Mouse (Mus musculus): ENCODE results near the gene Zbtb44.

Zbtb44 gene

GRCm38 (mm10) chr9:31115586-31115985 lies 85.1 kb downstream of the Zbtb44 start:
- no peak for DNase-seq (ENCODE audit: low spot score in 2 of 2)

- DNase-seq (ENCODE audit: low spot score in 2 of 2) = no peak
Observed at GRCm38 (mm10) chr9:31117088-31117487, 86.6 kb downstream of the Zbtb44 start.

- no peak for DNase-seq (ENCODE audit: low spot score in 2 of 2)
Observed at GRCm38 (mm10) chr9:31117488-31117887, 87.0 kb downstream of the Zbtb44 start.

GRCm38 (mm10) chr9:31118520-31119298 lies 88.3 kb downstream of the Zbtb44 start:
- DNase-seq (ENCODE audit: low spot score in 2 of 2) = no peak

GRCm38 (mm10) chr9:31119405-31119804 lies 89.0 kb downstream of the Zbtb44 start:
- no peak for DNase-seq (ENCODE audit: low spot score in 2 of 2)

GRCm38 (mm10) chr9:31119882-31120532 lies 89.6 kb downstream of the Zbtb44 start:
- DNase-seq (ENCODE audit: low spot score in 2 of 2) = no peak

- no peak for DNase-seq (ENCODE audit: low spot score in 2 of 2)
Observed at GRCm38 (mm10) chr9:31120533-31120915, 90.1 kb downstream of the Zbtb44 start.

GRCm38 (mm10) chr9:31122464-31123030 lies 92.1 kb downstream of the Zbtb44 start:
- DNase-seq (ENCODE audit: low spot score in 2 of 2) = no peak
